Mouse (Mus musculus) lung, embryonic 14.5 days (tissue): ENCODE measurements around the gene 9530068E07Rik. TPM values are rescaled to one million over a fixed set of nuclear protein-coding genes. Genes with fewer than 3 reads are reported as not detected.

Experiments used
- ATAC-seq: fragments of 200-750 bp; cut with Nextera tagmentation; 2 replicates; pipeline ENCODE4 v1.8.0; 2017; ENCODE audit warnings: mild to moderate bottlenecking, moderate TSS enrichment, moderate library complexity; ENCODE audit not compliant: insufficient read depth
- DNase-seq: peaks from one replicate; pipeline ENCODE4 v3.0.0-alpha.2; 2015
- H3K27ac ChIP-seq: fragments of 300-500 bp; sonication (generic); 2 replicates; pipeline ENCODE4 v1.5.1; 2014; ENCODE audit warnings: low read depth, mild to moderate bottlenecking, moderate library complexity
- H3K27me3 ChIP-seq: fragments of 300-500 bp; sonication (generic); 2 replicates; pipeline ENCODE4 v1.6.1; 2014; ENCODE audit warnings: low read length, control low read depth; ENCODE audit not compliant: insufficient read depth
- H3K36me3 ChIP-seq: fragments of 300-500 bp; sonication (generic); 2 replicates; pipeline ENCODE4 v1.6.1; 2014; ENCODE audit warnings: control low read depth; ENCODE audit not compliant: insufficient read depth
- H3K4me1 ChIP-seq: fragments of 300-500 bp; sonication (generic); 2 replicates; pipeline ENCODE4 v1.6.1; 2014; ENCODE audit warnings: antibody characterized with exemption, control low read depth; ENCODE audit not compliant: insufficient read depth
- H3K4me2 ChIP-seq: fragments of 300-500 bp; sonication (generic); 2 replicates; pipeline ENCODE4 v1.6.1; 2014; ENCODE audit warnings: mild to moderate bottlenecking
- H3K4me3 ChIP-seq: fragments of 300-500 bp; sonication (generic); 2 replicates; pipeline ENCODE4 v1.5.1; 2014; ENCODE audit warnings: low read depth, low read length
- H3K9ac ChIP-seq: fragments of 300-500 bp; sonication (generic); 2 replicates; pipeline ENCODE4 v1.6.1; 2014
- H3K9me3 ChIP-seq: fragments of 300-500 bp; sonication (generic); 2 replicates; pipeline ENCODE4 v1.6.1; 2016; ENCODE audit warnings: low read depth, low read length, control low read depth
- CTCF ChIP-seq: IDR thresholded peaks from 2 replicates; pipeline ENCODE4 v1.5.1; 2016; ENCODE audit warnings: antibody characterized with exemption, low read depth
- WGBS: fragments of 180-500 bp; shearing (Covaris S2); extraction: QIAGEN DNeasy Blood & Tissue Kit; methylation state at CpG from one replicate; pipeline ENCODE4 v1.1.7; 2014; 5-methylcytosine and 5-hydroxymethylcytosine counted together
- polyA plus RNA-seq: library from polyadenylated mRNA; unstranded; fragments of >200 nt; fragmentation: Nextera tagmentation; extraction: Ambion mirVana; gene quantifications from 2 replicates; pipeline ENCODE4 v1.2.1, GENCODE M21; 2014

Gene 9530068E07Rik
- polyA plus RNA-seq, 1 experiment from 2014 or later, result 235 TPM

- no peak overlapping the region for H3K4me2 ChIP-seq
- ATAC-seq, result peak; percentile 58
These were observed 25.7 kb upstream of the 9530068E07Rik start for GRCm38 (mm10) chr11:52370538-52370937.

GRCm38 (mm10) chr11:52373841-52374240 is 22.4 kb upstream of the 9530068E07Rik start:
- TF ChIP-seq CTCF, result no peak
- Histone ChIP-seq H3K9ac (no peak overlapping the region), H3K4me2 (no peak overlapping the region), H3K36me3 (peaks cover 42% of the 10 kb centered on the region), H3K27me3 (no peaks in the 10 kb centered on the region), H3K4me1 (0 out of 2 replicates have a peak, but pooled peaks cover 8% of the 10 kb centered on the region), H3K4me3 (no peak overlapping the region), H3K9me3 (no peaks in the 10 kb centered on the region), H3K27ac (no peak overlapping the region)
- 76% methylated on average over 7 of the region's 7 CpGs for WGBS
- DNase-seq (no peak), ATAC-seq (no peak)

More at GRCm38 (mm10) chr11:52370538-52370937, 25.7 kb upstream of the 9530068E07Rik start:
- WGBS, result 20% methylated on average over 2 of the region's 2 CpGs
- no peak for TF ChIP-seq CTCF
- Histone ChIP-seq H3K9ac (no peak overlapping the region), H3K36me3 (peaks cover 12% of the 10 kb centered on the region), H3K9me3 (no peaks in the 10 kb centered on the region), H3K27me3 (no peaks in the 10 kb centered on the region), H3K4me1 (0 out of 2 replicates have a peak, but pooled peaks cover 15% of the 10 kb centered on the region), H3K27ac (peak overlapping the region; percentile 26; the same call in 1 of the 2 replicates), H3K4me3 (no peak overlapping the region)
- DNase-seq, result peak; percentile 91

GRCm38 (mm10) chr11:52374340-52374739 is 21.9 kb upstream of the 9530068E07Rik start:
- no peak overlapping the region for H3K27ac ChIP-seq
- peaks cover 47% of the 10 kb centered on the region for H3K36me3 ChIP-seq
- 59% methylated on average over 6 of the region's 6 CpGs for WGBS
- ATAC-seq, result no peak; the same call in 1 of the 2 replicates
- H3K4me3 ChIP-seq, result no peak overlapping the region
- no peak overlapping the region for H3K9ac ChIP-seq
- 0 out of 2 replicates have a peak, but pooled peaks cover 8% of the 10 kb centered on the region for H3K4me1 ChIP-seq
- DNase-seq, result peak; percentile 81
- no peaks in the 10 kb centered on the region for H3K27me3 ChIP-seq
- no peaks in the 10 kb centered on the region for H3K9me3 ChIP-seq
- TF ChIP-seq CTCF, result peak; percentile 92
- H3K4me2 ChIP-seq, result no peak overlapping the region

GRCm38 (mm10) chr11:52377579-52377978 is 18.6 kb upstream of the 9530068E07Rik start:
- H3K36me3 ChIP-seq, result peaks cover 73% of the 10 kb centered on the region
- ATAC-seq (no peak), DNase-seq (no peak)
- no peak overlapping the region for H3K4me2 ChIP-seq
- TF ChIP-seq CTCF, result no peak
- H3K4me3 ChIP-seq, result no peak overlapping the region
- no peaks in the 10 kb centered on the region for H3K9me3 ChIP-seq
- H3K27ac ChIP-seq, result no peak overlapping the region
- H3K27me3 ChIP-seq, result no peaks in the 10 kb centered on the region
- H3K4me1 ChIP-seq, result no peaks in the 10 kb centered on the region
- WGBS, result 88% methylated on average over 4 of the region's 4 CpGs
- H3K9ac ChIP-seq, result no peak overlapping the region

- WGBS, result 85% methylated on average over 3 of the region's 3 CpGs
- H3K27me3 ChIP-seq, result no peaks in the 10 kb centered on the region
- H3K9me3 ChIP-seq, result no peaks in the 10 kb centered on the region
- ATAC-seq (no peak), DNase-seq (no peak)
- no peak overlapping the region for H3K4me2 ChIP-seq
- no peak for TF ChIP-seq CTCF
- no peak overlapping the region for H3K27ac ChIP-seq
- no peaks in the 10 kb centered on the region for H3K4me1 ChIP-seq
- H3K9ac ChIP-seq, result no peak overlapping the region
- no peak overlapping the region for H3K4me3 ChIP-seq
- peaks cover 87% of the 10 kb centered on the region for H3K36me3 ChIP-seq
These were observed 17.0 kb upstream of the 9530068E07Rik start for GRCm38 (mm10) chr11:52379241-52379640.

GRCm38 (mm10) chr11:52383741-52384140 is 12.5 kb upstream of the 9530068E07Rik start:
- H3K4me1 ChIP-seq, result no peaks in the 10 kb centered on the region
- H3K27me3 ChIP-seq, result no peaks in the 10 kb centered on the region
- no peak for DNase-seq
- peaks cover 90% of the 10 kb centered on the region for H3K36me3 ChIP-seq
- WGBS, result 92% methylated on average over 14 of the region's 14 CpGs
- H3K4me2 ChIP-seq, result no peak overlapping the region
- H3K27ac ChIP-seq, result no peak overlapping the region
- no peak for ATAC-seq
- H3K9me3 ChIP-seq, result no peaks in the 10 kb centered on the region
- TF ChIP-seq CTCF, result no peak
- H3K4me3 ChIP-seq, result no peak overlapping the region
- H3K9ac ChIP-seq, result no peak overlapping the region

GRCm38 (mm10) chr11:52384667-52385066 is 11.6 kb upstream of the 9530068E07Rik start:
- H3K9me3 ChIP-seq, result no peaks in the 10 kb centered on the region
- no peak overlapping the region for H3K4me3 ChIP-seq
- DNase-seq, result peak; percentile 70
- H3K4me2 ChIP-seq, result no peak overlapping the region
- no peaks in the 10 kb centered on the region for H3K4me1 ChIP-seq
- TF ChIP-seq CTCF, result peak; percentile 54
- H3K27me3 ChIP-seq, result no peaks in the 10 kb centered on the region
- no peak overlapping the region for H3K9ac ChIP-seq
- no peak for ATAC-seq
- H3K36me3 ChIP-seq, result peaks cover 84% of the 10 kb centered on the region
- WGBS, result 53% methylated on average over 3 of the region's 3 CpGs
- H3K27ac ChIP-seq, result no peak overlapping the region
